Mouse (Mus musculus) hindbrain, embryonic 11.5 days (tissue): ENCODE data around the gene Brpf1. TPM values are rescaled to one million over a fixed set of nuclear protein-coding genes. Genes with fewer than 3 reads are reported as not detected.

Experiments
- ATAC-seq: fragments of 200-750 bp; cut with Nextera tagmentation; 2 replicates; pipeline ENCODE4 v1.8.0; 2017; ENCODE audit warnings: mild to moderate bottlenecking, moderate TSS enrichment, moderate library complexity; ENCODE audit not compliant: low FRiP score
- DNase-seq: peaks from one replicate; pipeline ENCODE4 v3.0.0-alpha.2; 2015; ENCODE audit warnings: low spot score
- H3K27ac ChIP-seq: fragments of 300-500 bp; sonication (generic); 2 replicates; pipeline ENCODE4 v1.5.1; 2014; ENCODE audit warnings: mild to moderate bottlenecking, low read depth, low read length
- H3K27me3 ChIP-seq: fragments of 300-500 bp; sonication (generic); 2 replicates; pipeline ENCODE4 v1.6.1; 2014; ENCODE audit warnings: mild to moderate bottlenecking, low read length, moderate library complexity, mixed read lengths; ENCODE audit not compliant: control insufficient read depth, insufficient read depth
- H3K36me3 ChIP-seq: fragments of 300-500 bp; sonication (generic); 2 replicates; pipeline ENCODE4 v1.6.1; 2014; ENCODE audit warnings: mild to moderate bottlenecking, low read length, moderate library complexity, mixed read lengths; ENCODE audit not compliant: control insufficient read depth, insufficient read depth
- H3K4me1 ChIP-seq: fragments of 300-500 bp; sonication (generic); replicated peaks from 2 replicates; pipeline ENCODE4 v1.6.1; 2014; ENCODE audit warnings: low read length, mixed read lengths; ENCODE audit not compliant: control insufficient read depth, insufficient read depth
- H3K4me2 ChIP-seq: fragments of 300-500 bp; sonication (generic); replicated peaks from 2 replicates; pipeline ENCODE4 v1.6.1; 2014; ENCODE audit warnings: mild to moderate bottlenecking, low read depth, low read length
- H3K4me3 ChIP-seq: fragments of 300-500 bp; sonication (generic); 2 replicates; pipeline ENCODE4 v1.5.1; 2014; ENCODE audit warnings: low read depth, low read length
- H3K9ac ChIP-seq: fragments of 300-500 bp; sonication (generic); 2 replicates; pipeline ENCODE4 v1.6.1; 2014; ENCODE audit warnings: low read depth, low read length
- H3K9me3 ChIP-seq: fragments of 300-500 bp; sonication (generic); 2 replicates; pipeline ENCODE4 v1.6.1; 2016; ENCODE audit warnings: low read length; ENCODE audit not compliant: control insufficient read depth
- WGBS: fragments of 180-500 bp; shearing (Covaris S2); extraction: QIAGEN DNeasy Blood & Tissue Kit; methylation state at CpG from one replicate; pipeline ENCODE4 v1.1.7; 2014; 5-methylcytosine and 5-hydroxymethylcytosine counted together
- polyA plus RNA-seq: library from polyadenylated mRNA; unstranded; fragments of >200 nt; fragmentation: Nextera tagmentation; extraction: Ambion mirVana; gene quantifications from 2 replicates; pipeline ENCODE4 v1.2.1, GENCODE M21; 2014

The Brpf1 gene
- polyA plus RNA-seq, 1 experiment from 2014 or later, result 19.4 TPM

DNA sequence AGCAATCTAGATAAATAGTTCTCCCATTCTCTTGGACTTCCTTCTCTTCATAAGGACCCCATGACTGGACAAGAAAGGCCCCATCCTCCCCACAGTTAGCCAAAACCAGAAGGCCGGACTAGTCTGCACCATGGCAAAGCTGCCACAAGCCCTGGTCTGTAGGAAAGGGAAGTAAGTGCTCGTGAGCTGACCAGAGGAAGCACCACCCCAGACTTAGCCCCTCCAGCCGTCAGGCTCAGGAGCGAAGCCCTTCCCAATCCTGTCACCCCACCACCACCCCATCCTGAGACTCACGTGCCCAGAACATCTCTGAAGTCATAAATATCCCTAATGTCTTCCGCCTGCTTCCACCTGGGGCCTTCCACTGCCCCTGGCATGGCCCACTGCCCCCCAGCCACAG is 34.6 kb downstream of the Brpf1 start:
- WGBS, result 85% methylated on average over 6 of the region's 6 CpGs
- Histone ChIP-seq H3K4me2 (no peak overlapping the region), H3K27ac (no peak overlapping the region), H3K4me3 (no peak overlapping the region), H3K9ac (no peak overlapping the region), H3K36me3 (no peaks in the 10 kb centered on the region), H3K27me3 (no peaks in the 10 kb centered on the region), H3K9me3 (no peaks in the 10 kb centered on the region), H3K4me1 (no peaks in the 10 kb centered on the region)
- ATAC-seq (no peak), DNase-seq (no peak)

DNA sequence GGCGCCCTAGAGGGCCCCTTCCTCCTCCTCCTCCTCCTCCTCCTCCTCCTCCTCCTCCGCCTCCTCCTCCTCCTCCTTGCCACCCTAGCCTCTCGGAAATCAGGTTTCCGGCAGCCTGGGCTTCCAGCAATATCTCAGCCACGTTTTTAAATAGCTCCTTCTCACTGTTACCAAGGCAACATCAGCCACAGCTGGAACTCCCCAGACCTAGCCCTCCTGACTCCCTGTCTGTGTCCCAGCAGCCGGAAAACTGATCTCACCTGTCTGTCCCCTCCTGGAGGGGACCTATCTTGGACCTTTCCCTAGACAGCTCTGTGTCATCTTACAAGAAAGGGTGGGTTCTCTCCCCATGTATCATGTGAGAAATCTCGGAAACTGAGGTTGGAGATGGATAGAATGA is 35.4 kb downstream of the Brpf1 start:
- Histone ChIP-seq H3K9me3 (no peaks in the 10 kb centered on the region), H3K27ac (no peak overlapping the region), H3K4me2 (no peak overlapping the region), H3K36me3 (no peaks in the 10 kb centered on the region), H3K4me1 (no peaks in the 10 kb centered on the region), H3K4me3 (no peak overlapping the region), H3K27me3 (no peaks in the 10 kb centered on the region), H3K9ac (no peak overlapping the region)
- ATAC-seq (no peak), DNase-seq (no peak)
- WGBS, result 52% methylated on average over 4 of the region's 7 CpGs

DNA sequence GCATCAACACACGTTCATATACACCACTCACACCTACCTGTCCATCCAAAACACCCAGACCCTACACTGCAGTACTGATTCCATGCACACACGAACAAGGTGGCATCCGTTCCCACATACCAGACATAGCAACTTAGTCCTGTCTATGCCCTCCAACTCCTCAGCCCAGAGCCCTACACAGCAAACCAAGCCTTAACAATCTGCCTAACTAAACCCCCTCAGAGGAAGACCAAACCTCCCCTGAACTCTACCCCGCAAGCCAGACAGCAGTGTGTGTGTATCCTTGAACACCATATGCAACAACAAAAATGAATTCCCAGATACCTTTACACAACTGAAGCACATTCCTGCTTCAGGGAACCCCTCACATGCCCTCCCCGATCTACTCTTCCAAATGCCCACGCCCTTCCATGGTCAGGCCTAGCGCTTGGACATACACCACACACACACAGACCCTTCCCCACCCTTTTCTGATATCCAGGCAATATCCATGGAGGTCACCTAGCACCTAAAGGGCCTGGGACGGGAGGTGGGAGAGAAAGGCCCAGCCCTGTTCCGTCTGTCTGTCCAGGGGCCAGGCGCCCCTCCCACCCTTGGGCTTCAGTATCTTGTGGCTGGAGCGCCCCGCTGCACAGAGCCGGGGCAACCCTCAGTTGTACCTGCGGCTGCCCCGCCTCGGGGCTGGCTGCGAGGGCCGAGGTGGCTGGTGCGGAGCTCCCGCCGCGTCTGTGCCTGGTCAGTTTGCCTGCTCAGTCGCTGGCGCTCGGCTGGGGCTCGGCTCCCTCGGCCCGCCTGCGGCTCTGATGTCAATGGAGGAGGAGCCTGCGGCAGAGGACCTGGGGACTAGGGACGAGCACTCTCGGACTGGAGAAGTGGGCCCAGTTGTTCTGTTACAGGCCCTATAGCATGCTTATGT is 36.5 kb downstream of the Brpf1 start, which contains the start of gene Camk1:
TSS of gene Camk1 (minus strand) at position 808 of the 916 bp plus-strand sequence.
- peak within 1 kb of the TSS; percentile 83 for H3K9ac ChIP-seq
- H3K36me3 ChIP-seq, result no peaks in the 10 kb centered on the region
- DNase-seq, result peak; percentile 73
- H3K4me1 ChIP-seq, result no peaks in the 10 kb centered on the region
- WGBS, result 16% methylated on average over 32 of the region's 32 CpGs
- peak within 1 kb of the TSS; percentile 54 for H3K4me3 ChIP-seq
- no peaks in the 10 kb centered on the region for H3K27me3 ChIP-seq
- H3K27ac ChIP-seq, result no peak within 1 kb of the TSS
- no peaks in the 10 kb centered on the region for H3K9me3 ChIP-seq
- peak within 1 kb of the TSS; percentile 73 for H3K4me2 ChIP-seq
- peak; percentile 78 for ATAC-seq

DNA sequence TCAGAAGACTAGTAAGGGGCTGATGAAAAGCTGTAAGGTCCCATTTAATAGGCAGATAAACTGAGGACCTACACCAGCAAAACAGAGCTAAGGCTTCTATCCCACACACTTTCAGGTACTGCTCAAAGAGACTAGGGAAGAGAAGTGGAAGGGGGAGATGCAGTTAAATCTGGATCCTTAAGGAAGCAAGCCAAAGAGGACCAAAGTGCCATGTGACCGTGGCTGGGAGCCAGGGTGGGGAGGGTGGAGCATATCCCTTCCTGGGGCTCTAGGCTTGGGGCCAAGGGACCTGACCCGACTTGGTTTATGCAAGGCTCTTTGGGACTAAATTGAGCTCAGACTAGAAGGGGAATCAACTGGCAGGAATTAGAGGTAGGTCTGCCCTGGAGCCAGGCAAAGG is 37.4 kb downstream of the Brpf1 start:
- no peaks in the 10 kb centered on the region for H3K9me3 ChIP-seq
- no peaks in the 10 kb centered on the region for H3K36me3 ChIP-seq
- no peaks in the 10 kb centered on the region for H3K27me3 ChIP-seq
- ATAC-seq (peak; percentile 3; the same call in 1 of the 2 replicates), DNase-seq (no peak)
- no peak overlapping the region for H3K4me2 ChIP-seq
- WGBS, result 78% methylated on average over 2 of the region's 2 CpGs
- H3K27ac ChIP-seq, result no peak overlapping the region
- no peaks in the 10 kb centered on the region for H3K4me1 ChIP-seq
- no peak overlapping the region for H3K4me3 ChIP-seq
- H3K9ac ChIP-seq, result no peak overlapping the region

DNA sequence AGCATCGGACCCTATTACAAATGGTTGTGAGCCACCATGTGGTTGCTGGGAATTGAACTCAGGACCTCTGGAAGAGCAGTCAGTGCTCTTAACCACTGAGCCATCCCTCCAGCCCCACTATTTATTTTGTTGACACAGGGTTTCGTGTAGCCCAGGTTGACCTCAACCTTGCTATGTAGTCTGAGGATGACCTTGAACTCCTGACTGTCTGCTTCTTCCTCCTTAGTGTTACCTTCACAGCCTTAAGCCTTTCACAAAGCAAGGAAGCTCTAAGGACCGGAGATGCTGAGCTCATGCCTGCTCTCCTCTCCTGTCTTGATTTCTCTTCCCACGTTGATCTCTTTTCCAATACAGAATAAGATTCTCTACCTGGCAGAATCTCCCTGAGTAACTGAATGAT is 40.0 kb downstream of the Brpf1 start:
- Histone ChIP-seq H3K9me3 (no peaks in the 10 kb centered on the region), H3K9ac (no peak overlapping the region), H3K4me1 (no peaks in the 10 kb centered on the region), H3K36me3 (no peaks in the 10 kb centered on the region), H3K4me2 (no peak overlapping the region), H3K27ac (no peak overlapping the region), H3K27me3 (no peaks in the 10 kb centered on the region), H3K4me3 (no peak overlapping the region)
- ATAC-seq (no peak), DNase-seq (no peak)
- WGBS, result 89% methylated on average over 4 of the region's 4 CpGs

DNA sequence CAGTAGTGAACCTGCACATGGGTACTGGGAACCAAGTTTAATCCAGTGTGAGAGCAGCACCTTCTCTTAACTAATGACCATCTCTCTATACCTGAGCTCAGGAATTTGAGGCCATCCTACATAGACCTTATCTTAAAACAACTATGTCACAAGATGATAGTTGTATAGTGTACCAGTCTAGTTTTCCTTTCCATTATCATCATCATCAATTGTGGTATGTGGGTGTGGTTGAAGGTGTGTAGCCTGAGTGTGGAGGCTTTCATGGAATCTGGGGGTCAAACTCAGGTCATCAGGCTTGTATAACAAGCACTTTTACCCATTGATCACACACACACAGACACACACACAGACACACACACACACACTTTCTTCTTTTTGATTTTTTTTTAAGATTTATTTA is 43.6 kb downstream of the Brpf1 start:
- no peaks in the 10 kb centered on the region for H3K27me3 ChIP-seq
- ATAC-seq (no peak), DNase-seq (no peak)
- no peak overlapping the region for H3K27ac ChIP-seq
- H3K4me1 ChIP-seq, result no peaks in the 10 kb centered on the region
- no peaks in the 10 kb centered on the region for H3K9me3 ChIP-seq
- no peak overlapping the region for H3K9ac ChIP-seq
- no peak overlapping the region for H3K4me2 ChIP-seq
- no peaks in the 10 kb centered on the region for H3K36me3 ChIP-seq
- no peak overlapping the region for H3K4me3 ChIP-seq

DNA sequence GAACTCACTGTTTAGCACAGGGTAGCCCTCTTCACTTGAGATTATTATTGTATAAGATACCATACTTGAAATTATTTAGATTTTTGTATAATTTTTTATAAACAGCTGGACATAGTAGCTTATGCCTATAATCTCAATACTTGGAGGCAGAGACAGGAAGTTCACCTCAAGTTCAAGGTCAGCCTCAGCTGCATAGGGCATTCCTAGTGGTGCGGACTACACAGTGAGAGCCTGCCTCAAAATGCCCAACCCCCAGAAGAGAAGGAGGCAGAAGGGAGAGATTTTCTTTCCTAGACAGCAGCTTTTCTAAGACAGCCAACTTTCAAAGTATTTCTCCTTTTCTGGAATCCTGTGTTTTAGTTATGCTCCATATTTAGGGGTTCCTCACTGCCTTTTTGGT is 44.2 kb downstream of the Brpf1 start:
- Histone ChIP-seq H3K27me3 (no peaks in the 10 kb centered on the region), H3K36me3 (no peaks in the 10 kb centered on the region), H3K9me3 (no peaks in the 10 kb centered on the region), H3K9ac (no peak overlapping the region), H3K4me3 (no peak overlapping the region), H3K4me1 (no peaks in the 10 kb centered on the region), H3K27ac (no peak overlapping the region), H3K4me2 (no peak overlapping the region)
- 80% methylated on average over 1 of the region's 1 CpGs for WGBS
- ATAC-seq (no peak), DNase-seq (no peak)

DNA sequence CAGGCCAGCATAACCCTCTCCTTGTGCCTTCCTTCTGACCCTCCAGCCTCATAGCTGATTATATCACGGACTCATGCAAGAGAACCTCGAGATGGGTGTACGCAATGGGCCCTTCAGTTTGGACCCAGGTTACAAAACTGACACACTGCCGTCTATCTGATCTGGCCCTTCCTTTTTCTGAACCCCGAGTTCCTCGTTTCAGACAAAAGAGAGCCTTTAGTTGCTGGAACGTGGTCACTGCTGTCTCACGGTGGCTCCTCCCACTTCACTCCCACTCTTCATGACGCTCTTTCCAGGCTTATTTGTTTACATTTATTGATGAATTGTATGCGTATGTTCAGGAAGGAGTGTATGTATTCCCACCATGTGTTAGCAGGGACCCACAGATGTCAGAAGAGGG is 44.7 kb downstream of the Brpf1 start:
- Histone ChIP-seq H3K4me2 (no peak overlapping the region), H3K27ac (no peak overlapping the region), H3K4me1 (no peaks in the 10 kb centered on the region), H3K9ac (no peak overlapping the region), H3K36me3 (no peaks in the 10 kb centered on the region), H3K9me3 (no peaks in the 10 kb centered on the region), H3K27me3 (no peaks in the 10 kb centered on the region), H3K4me3 (no peak overlapping the region)
- WGBS, result 62% methylated on average over 10 of the region's 10 CpGs
- DNase-seq (no peak), ATAC-seq (no peak)

DNA sequence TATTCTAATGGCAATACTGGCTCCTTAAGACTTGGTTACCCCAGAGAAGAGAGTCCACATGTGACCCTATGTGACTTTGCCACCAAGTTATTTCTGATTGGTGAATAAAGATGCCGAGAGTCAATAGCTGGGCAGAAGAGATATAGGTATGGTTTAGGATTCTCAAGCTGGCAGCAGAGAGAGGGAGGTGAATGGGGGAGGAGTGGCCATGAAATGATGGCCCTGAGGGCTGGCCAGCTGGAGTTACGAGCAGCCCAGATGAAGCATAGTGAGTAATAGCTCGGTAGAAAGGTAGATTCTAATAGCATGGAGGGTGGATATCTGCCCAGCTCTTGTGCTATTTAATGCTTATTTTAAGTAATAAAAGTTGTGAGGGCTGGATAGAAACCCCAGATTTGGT is 45.9 kb downstream of the Brpf1 start:
- H3K9ac ChIP-seq, result no peak overlapping the region
- H3K27ac ChIP-seq, result no peak overlapping the region
- no peak overlapping the region for H3K4me2 ChIP-seq
- no peaks in the 10 kb centered on the region for H3K27me3 ChIP-seq
- ATAC-seq, result no peak
- no peak overlapping the region for H3K4me3 ChIP-seq
- no peaks in the 10 kb centered on the region for H3K9me3 ChIP-seq
- no peaks in the 10 kb centered on the region for H3K36me3 ChIP-seq
- no peaks in the 10 kb centered on the region for H3K4me1 ChIP-seq
- no peak for DNase-seq
- WGBS, result 80% methylated on average over 3 of the region's 3 CpGs
